Mouse (Mus musculus): ENCODE results near the gene Stk11. TPM values are rescaled to one million over a fixed set of nuclear protein-coding genes. Genes with fewer than 3 reads are reported as not detected.

Gene Stk11
- polyA plus RNA-seq, 1 experiment from 2014 or later: 16.3 TPM

GRCm38 (mm10) chr10:80080396-80081070, 35.1 kb upstream of the Stk11 start:
- no peak for ATAC-seq (ENCODE audit: low FRiP score)
- WGBS: 87% methylated on average over 16 of the region's 16 CpGs
- no peak overlapping the region for H3K4me2 ChIP-seq
- peaks cover 4% of the 10 kb centered on the region; the same call in 1 of the 2 replicates for H3K4me1 ChIP-seq (replicated peaks)
- H3K36me3 ChIP-seq: peaks cover 76% of the 10 kb centered on the region
- H3K27me3 ChIP-seq: no peaks in the 10 kb centered on the region
- H3K27ac ChIP-seq: no peak overlapping the region
- no peak overlapping the region for H3K9ac ChIP-seq
- no peak overlapping the region for H3K4me3 ChIP-seq
- no peaks in the 10 kb centered on the region for H3K9me3 ChIP-seq

- Histone ChIP-seq H3K27me3 (no peaks in the 10 kb centered on the region), H3K27ac (no peak overlapping the region), H3K9me3 (no peaks in the 10 kb centered on the region), H3K4me2 (no peak overlapping the region), H3K36me3 (peaks cover 78% of the 10 kb centered on the region), H3K9ac (no peak overlapping the region), H3K4me3 (no peak overlapping the region), H3K4me1 (replicated peaks) (no peaks in the 10 kb centered on the region)
- no peak for ATAC-seq (ENCODE audit: low FRiP score)
- WGBS: 81% methylated on average over 3 of the region's 3 CpGs
Observed at GRCm38 (mm10) chr10:80081075-80081474, 34.5 kb upstream of the Stk11 start.

- ATAC-seq (ENCODE audit: low FRiP score): no peak
- Histone ChIP-seq H3K4me2 (no peak overlapping the region), H3K9me3 (no peaks in the 10 kb centered on the region), H3K4me3 (no peak overlapping the region), H3K4me1 (replicated peaks) (no peaks in the 10 kb centered on the region), H3K36me3 (peaks cover 58% of the 10 kb centered on the region), H3K27ac (no peak overlapping the region), H3K9ac (no peak overlapping the region), H3K27me3 (no peaks in the 10 kb centered on the region)
- WGBS: 83% methylated on average over 9 of the region's 9 CpGs
Observed at GRCm38 (mm10) chr10:80084817-80085487, 30.7 kb upstream of the Stk11 start.

GRCm38 (mm10) chr10:80086847-80087246, 28.8 kb upstream of the Stk11 start:
- WGBS: 94% methylated on average over 3 of the region's 3 CpGs

GRCm38 (mm10) chr10:80087483-80087882, 28.1 kb upstream of the Stk11 start:
- no peaks in the 10 kb centered on the region for H3K4me1 ChIP-seq (replicated peaks)
- H3K36me3 ChIP-seq: peaks cover 33% of the 10 kb centered on the region
- H3K4me3 ChIP-seq: no peak overlapping the region
- H3K9ac ChIP-seq: no peak overlapping the region; the same call in 1 of the 2 replicates
- no peak for ATAC-seq (ENCODE audit: low FRiP score)
- H3K4me2 ChIP-seq: no peak overlapping the region
- H3K9me3 ChIP-seq: no peaks in the 10 kb centered on the region
- H3K27ac ChIP-seq: no peak overlapping the region
- 90% methylated on average over 8 of the region's 8 CpGs for WGBS
- H3K27me3 ChIP-seq: no peaks in the 10 kb centered on the region

More at GRCm38 (mm10) chr10:80086847-80087246, 28.8 kb upstream of the Stk11 start:
- Histone ChIP-seq H3K4me3 (no peak overlapping the region), H3K9ac (no peak overlapping the region; the same call in 1 of the 2 replicates), H3K27ac (no peak overlapping the region), H3K36me3 (peaks cover 39% of the 10 kb centered on the region), H3K4me1 (replicated peaks) (no peaks in the 10 kb centered on the region), H3K9me3 (no peaks in the 10 kb centered on the region), H3K4me2 (no peak overlapping the region), H3K27me3 (no peaks in the 10 kb centered on the region)
- no peak for ATAC-seq (ENCODE audit: low FRiP score)

- 53% methylated on average over 4 of the region's 4 CpGs for WGBS
- H3K9ac ChIP-seq: no peak overlapping the region
- no peak overlapping the region for H3K27ac ChIP-seq
- H3K27me3 ChIP-seq: no peaks in the 10 kb centered on the region
- ATAC-seq (ENCODE audit: low FRiP score): no peak
- H3K9me3 ChIP-seq: no peaks in the 10 kb centered on the region
- no peaks in the 10 kb centered on the region for H3K4me1 ChIP-seq (replicated peaks)
- peaks cover 16% of the 10 kb centered on the region for H3K36me3 ChIP-seq
- no peak overlapping the region for H3K4me3 ChIP-seq
- H3K4me2 ChIP-seq: no peak overlapping the region
Observed at GRCm38 (mm10) chr10:80089146-80089545, 26.5 kb upstream of the Stk11 start.

GRCm38 (mm10) chr10:80091527-80091926, 24.1 kb upstream of the Stk11 start:
- Histone ChIP-seq H3K27me3 (no peaks in the 10 kb centered on the region), H3K4me1 (replicated peaks) (no peaks in the 10 kb centered on the region), H3K4me2 (no peak overlapping the region), H3K27ac (no peak overlapping the region), H3K4me3 (no peak overlapping the region), H3K9me3 (no peaks in the 10 kb centered on the region), H3K9ac (0 out of 2 replicates have a peak overlapping the region, but pooled peaks have one; percentile 19), H3K36me3 (no peaks in the 10 kb centered on the region; the same call in 1 of the 2 replicates)
- WGBS: 95% methylated on average over 6 of the region's 6 CpGs
- no peak for ATAC-seq (ENCODE audit: low FRiP score)

- no peaks in the 10 kb centered on the region for H3K9me3 ChIP-seq
- H3K4me1 ChIP-seq (replicated peaks): peaks cover 7% of the 10 kb centered on the region
- 81% methylated on average over 5 of the region's 5 CpGs for WGBS
- ATAC-seq (ENCODE audit: low FRiP score): no peak
- no peak overlapping the region for H3K27ac ChIP-seq
- no peak overlapping the region for H3K4me2 ChIP-seq
- H3K27me3 ChIP-seq: no peaks in the 10 kb centered on the region
- H3K9ac ChIP-seq: peak overlapping the region; percentile 35; the same call in 1 of the 2 replicates
- no peak overlapping the region for H3K4me3 ChIP-seq
- no peaks in the 10 kb centered on the region; the same call in 1 of the 2 replicates for H3K36me3 ChIP-seq
Observed at GRCm38 (mm10) chr10:80092690-80093089, 22.9 kb upstream of the Stk11 start.

GRCm38 (mm10) chr10:80094085-80094484, 21.5 kb upstream of the Stk11 start:
- 93% methylated on average over 6 of the region's 6 CpGs for WGBS
- no peak overlapping the region; the same call in none of the 2 replicates for H3K9ac ChIP-seq

GRCm38 (mm10) chr10:80094684-80095083, 20.9 kb upstream of the Stk11 start:
- Histone ChIP-seq H3K9ac (no peak overlapping the region; the same call in 1 of the 2 replicates), H3K4me3 (no peak overlapping the region), H3K36me3 (no peaks in the 10 kb centered on the region; the same call in 1 of the 2 replicates), H3K4me2 (no peak overlapping the region), H3K4me1 (replicated peaks) (peaks cover 9% of the 10 kb centered on the region), H3K27me3 (no peaks in the 10 kb centered on the region), H3K9me3 (no peaks in the 10 kb centered on the region), H3K27ac (no peak overlapping the region)
- ATAC-seq (ENCODE audit: low FRiP score): no peak
- WGBS: 93% methylated on average over 3 of the region's 3 CpGs

More at GRCm38 (mm10) chr10:80094085-80094484, 21.5 kb upstream of the Stk11 start:
- H3K4me3 ChIP-seq: no peak overlapping the region
- H3K4me2 ChIP-seq: no peak overlapping the region
- H3K9me3 ChIP-seq: no peaks in the 10 kb centered on the region
- ATAC-seq (ENCODE audit: low FRiP score): no peak
- H3K27me3 ChIP-seq: no peaks in the 10 kb centered on the region
- H3K27ac ChIP-seq: no peak overlapping the region
- no peaks in the 10 kb centered on the region; the same call in 1 of the 2 replicates for H3K36me3 ChIP-seq
- H3K4me1 ChIP-seq (replicated peaks): peaks cover 7% of the 10 kb centered on the region

GRCm38 (mm10) chr10:80095547-80095946, 20.1 kb upstream of the Stk11 start:
- H3K36me3 ChIP-seq: no peaks in the 10 kb centered on the region; the same call in 1 of the 2 replicates
- H3K4me2 ChIP-seq: no peak overlapping the region
- WGBS: 89% methylated on average over 5 of the region's 5 CpGs
- peaks cover 17% of the 10 kb centered on the region for H3K4me1 ChIP-seq (replicated peaks)
- no peak for ATAC-seq (ENCODE audit: low FRiP score)
- no peaks in the 10 kb centered on the region for H3K9me3 ChIP-seq
- no peak overlapping the region for H3K27ac ChIP-seq
- no peak overlapping the region for H3K9ac ChIP-seq
- H3K4me3 ChIP-seq: no peak overlapping the region
- H3K27me3 ChIP-seq: no peaks in the 10 kb centered on the region

- Histone ChIP-seq H3K4me3 (no peak overlapping the region), H3K4me1 (replicated peaks) (peaks cover 33% of the 10 kb centered on the region), H3K27me3 (no peaks in the 10 kb centered on the region), H3K4me2 (no peak overlapping the region), H3K27ac (no peak overlapping the region), H3K9me3 (no peaks in the 10 kb centered on the region), H3K36me3 (no peaks in the 10 kb centered on the region; the same call in 1 of the 2 replicates), H3K9ac (peak overlapping the region; percentile 29; the same call in 1 of the 2 replicates)
- no peak for ATAC-seq (ENCODE audit: low FRiP score)
- 26% methylated on average over 6 of the region's 7 CpGs for WGBS
Observed at GRCm38 (mm10) chr10:80097275-80097674, 18.3 kb upstream of the Stk11 start.

All from hindbrain, embryonic 13.5 days (tissue).